13 mouse cellular contexts compared by ENCODE assay signal in the genomic region with DNA sequence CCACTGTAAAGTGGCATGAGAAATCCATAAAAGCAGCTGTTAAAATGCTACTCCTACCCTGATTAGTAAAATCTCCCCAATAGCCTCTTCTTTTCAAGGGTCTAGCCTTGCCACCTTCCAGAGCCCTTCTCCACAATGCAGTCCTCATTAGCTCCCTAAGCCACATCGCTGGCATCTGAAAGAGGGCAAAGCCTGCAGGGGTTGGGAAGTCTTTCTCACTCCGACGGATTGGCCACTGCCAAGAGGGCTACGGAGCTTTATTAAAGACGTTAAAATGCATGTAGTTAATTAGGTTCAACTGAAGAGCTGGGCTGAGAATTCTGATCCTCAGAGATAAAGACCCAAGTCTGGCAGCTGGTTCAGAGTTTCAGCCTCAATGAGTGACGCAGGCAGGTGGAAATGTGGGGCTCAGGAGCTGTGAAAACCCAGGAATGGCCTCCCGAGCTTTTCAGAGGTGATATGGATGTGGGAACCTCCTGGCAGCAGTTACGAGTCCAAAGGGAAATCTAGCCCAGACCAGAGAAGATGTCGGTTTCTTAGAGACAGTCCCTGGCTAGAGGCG. TPM values are rescaled to one million over a fixed set of nuclear protein-coding genes. Genes with fewer than 3 reads are reported as not detected.
A peak's percentile ranks its signal among the peaks of the same experiment; 100 is the strongest.
DNase-seq lines count a peak whose midpoint lies in the region; ATAC-seq and TF ChIP-seq lines count a peak whose summit lies in the region.
"Had no signal": no experiment of that assay in that cellular context is flagged by ENCODE, and none has a peak within 500 bp of the region (broad histone marks: within the 10 kb centered on the region; RNA-seq: fewer than 3 reads in every experiment).

No protein-coding gene starts in this region.

- H3K4me2 ChIP-seq in limb, embryonic 12.5 days: no peak overlapping the region
- H3K4me2 ChIP-seq in forebrain, embryonic 15.5 days (replicated peaks): no peak overlapping the region
- H3K4me2 ChIP-seq in myocyte (ENCODE audit: low read depth): no peak overlapping the region
- H3K4me2 ChIP-seq: liver, embryonic 13.5 days had no signal

- no peaks in the 10 kb centered on the region for H3K27me3 ChIP-seq in heart, embryonic 10.5 days (ENCODE audit: insufficient read depth, poor library complexity, severe bottlenecking)
- no peaks in the 10 kb centered on the region for H3K27me3 ChIP-seq in limb, embryonic 12.5 days
- H3K27me3 ChIP-seq in limb, embryonic 10.5 days (ENCODE audit: low read depth, poor library complexity, severe bottlenecking): no peaks in the 10 kb centered on the region
- no peaks in the 10 kb centered on the region for H3K27me3 ChIP-seq in forebrain, embryonic 15.5 days
- H3K27me3 ChIP-seq in myocyte (ENCODE audit: control insufficient read depth, insufficient read depth, insufficient read length): no peaks in the 10 kb centered on the region
- H3K27me3 ChIP-seq: liver, embryonic 13.5 days; megakaryocyte, embryonic 14.5 days had no signal

- WGBS in heart, embryonic 10.5 days: 62% methylated on average over 10 of the region's 10 CpGs
- WGBS in limb, embryonic 12.5 days: 54% methylated on average over 10 of the region's 10 CpGs
- 85% methylated on average over 10 of the region's 10 CpGs for WGBS in limb, embryonic 10.5 days
- WGBS in forebrain, embryonic 15.5 days: 13% methylated on average over 10 of the region's 10 CpGs

- no peak overlapping the region for H3K9ac ChIP-seq in limb, embryonic 12.5 days (replicated peaks)
- no peak overlapping the region for H3K9ac ChIP-seq in forebrain, embryonic 15.5 days (replicated peaks)
- H3K9ac ChIP-seq: liver, embryonic 13.5 days had no signal

- H3K27ac ChIP-seq in heart, embryonic 10.5 days: peak overlapping the region; percentile 75
- peak overlapping the region; percentile 41 for H3K27ac ChIP-seq in limb, embryonic 12.5 days
- H3K27ac ChIP-seq in limb, embryonic 10.5 days: no peak overlapping the region
- peak overlapping the region; percentile 88 for H3K27ac ChIP-seq in forebrain, embryonic 15.5 days (replicated peaks)
- H3K27ac ChIP-seq: liver, embryonic 13.5 days had no signal

- no peaks in the 10 kb centered on the region for H3K9me3 ChIP-seq in heart, embryonic 10.5 days
- no peaks in the 10 kb centered on the region for H3K9me3 ChIP-seq in limb, embryonic 12.5 days
- H3K9me3 ChIP-seq in limb, embryonic 10.5 days (replicated peaks): no peaks in the 10 kb centered on the region
- no peaks in the 10 kb centered on the region for H3K9me3 ChIP-seq in forebrain, embryonic 15.5 days
- H3K9me3 ChIP-seq: liver, embryonic 13.5 days had no signal

- H3K79me2 ChIP-seq in myocyte (ENCODE audit: control insufficient read depth, insufficient read depth): no peaks in the 10 kb centered on the region

- no peak for ATAC-seq in limb, embryonic 12.5 days (ENCODE audit: insufficient number of reproducible peaks, insufficient read depth, low FRiP score, low TSS enrichment, low read depth)
- ATAC-seq in forebrain, embryonic 15.5 days (replicated peaks): peak; percentile 65

- peaks cover 34% of the 10 kb centered on the region for H3K4me1 ChIP-seq in heart, embryonic 10.5 days
- peaks cover 22% of the 10 kb centered on the region for H3K4me1 ChIP-seq in limb, embryonic 12.5 days (replicated peaks)
- no peaks in the 10 kb centered on the region for H3K4me1 ChIP-seq in limb, embryonic 10.5 days
- peaks cover 31% of the 10 kb centered on the region for H3K4me1 ChIP-seq in forebrain, embryonic 15.5 days

- 0 out of 2 replicates have a peak, but pooled peaks cover 2% of the 10 kb centered on the region for H3K36me3 ChIP-seq in heart, embryonic 10.5 days
- no peaks in the 10 kb centered on the region for H3K36me3 ChIP-seq in limb, embryonic 12.5 days
- H3K36me3 ChIP-seq in limb, embryonic 10.5 days: no peaks in the 10 kb centered on the region
- peaks cover 7% of the 10 kb centered on the region; the same call in 1 of the 2 replicates for H3K36me3 ChIP-seq in forebrain, embryonic 15.5 days
- H3K36me3 ChIP-seq in myocyte (ENCODE audit: control insufficient read depth, insufficient read depth): no peaks in the 10 kb centered on the region
- H3K36me3 ChIP-seq: liver, embryonic 13.5 days had no signal

- H3ac ChIP-seq in myocyte (ENCODE audit: control insufficient read depth, insufficient read length): no peak overlapping the region

- TF ChIP-seq POLR2A in myocyte (IDR thresholded peaks at IDR 0.05; ENCODE audit: insufficient read length, low read depth): no peak

- no peak overlapping the region for H3K4me3 ChIP-seq in heart, embryonic 10.5 days
- H3K4me3 ChIP-seq in limb, embryonic 12.5 days (replicated peaks): no peak overlapping the region
- no peak overlapping the region for H3K4me3 ChIP-seq in limb, embryonic 10.5 days
- no peak overlapping the region for H3K4me3 ChIP-seq in forebrain, embryonic 15.5 days
- no peak overlapping the region for H3K4me3 ChIP-seq in myocyte
- H3K4me3 ChIP-seq: liver, embryonic 13.5 days; megakaryocyte, embryonic 14.5 days had no signal

- no peak for DNase-seq in heart, embryonic 10.5 days (ENCODE audit: low spot score)
- DNase-seq in heart, postnatal 4 days: no peak
- DNase-seq in limb, embryonic 10.5 days (ENCODE audit: low spot score): no peak
- no peak for DNase-seq in spleen, postnatal 14 days (ENCODE audit: low spot score in 2 of 2)
- no peak for DNase-seq in cerebellum, postnatal 14 days
- DNase-seq: adrenal gland, adult 2 months; cerebellum, adult 11 months; kidney, adult 18-20 months; liver, embryonic 13.5 days had no signal

TF ChIP-seq in myocyte, 11 proteins besides CTCF, POLR2A, EP300 and RAD21:
- no peak for TF ChIP-seq CEBPB (IDR thresholded peaks at IDR 0.05; ENCODE audit: insufficient read depth, poor library complexity, severe bottlenecking)
- peak; percentile 47 to 82 (median 79) for TF ChIP-seq MYOD1 (IDR thresholded peaks at IDR 0.05; ENCODE audit: control insufficient read depth in 1 of 3, insufficient read length in 2 of 3, low read depth in 2 of 3)
- TF ChIP-seq USF1 (IDR thresholded peaks at IDR 0.05; ENCODE audit: low read depth): no peak
- no peak for TF ChIP-seq REST (IDR thresholded peaks at IDR 0.05; ENCODE audit: insufficient read depth, insufficient read length)

RNA-seq across cellular contexts. Expression of a gene that starts 36.8 kb away (rescaled TPM):
- 52.2 and 76.3 TPM in 2 replicates for polyA plus RNA-seq in heart, embryonic 10.5 days (2016; fragmentation: Nextera tagmentation; extraction: Ambion mirVana)
- 10 to 100 TPM; 17.0 to 18.1 TPM for total RNA-seq in heart, postnatal 4 days (2021)
- polyA plus RNA-seq in limb, embryonic 12.5 days (2016; fragmentation: Nextera tagmentation; extraction: Ambion mirVana): 67.9 and 69.2 TPM in 2 replicates
- 107 and 119 TPM in 2 replicates for polyA plus RNA-seq in limb, embryonic 10.5 days (2016; fragmentation: Nextera tagmentation; extraction: Ambion mirVana)
- 32.9 and 34.5 TPM in 2 replicates for polyA plus RNA-seq in forebrain, embryonic 15.5 days (2015; fragmentation: Nextera tagmentation; extraction: Ambion mirVana)
- polyA plus RNA-seq in myocyte (2012; fragmentation: generic; extraction: Trizol): 18.9 TPM
